Mouse (Mus musculus): Measurements from ENCODE around the gene Uchl1. TPM values are rescaled to one million over a fixed set of nuclear protein-coding genes. Genes with fewer than 3 reads are reported as not detected.

Gene Uchl1
- polyA plus RNA-seq, 1 experiment from 2014 or later, result 2.0 TPM

GRCm38 (mm10) chr5:66677411-66678345 is 1.8 kb downstream of the Uchl1 start:
- no peak for ATAC-seq (ENCODE audit: low read depth)
- Histone ChIP-seq H3K4me1 (ENCODE audit: control insufficient read depth, low read depth, low read length) (no peaks in the 10 kb centered on the region; the same call in 1 of the 2 replicates), H3K36me3 (ENCODE audit: control insufficient read depth, insufficient read depth) (no peaks in the 10 kb centered on the region), H3K27ac (ENCODE audit: low read length) (no peak overlapping the region), H3K4me2 (ENCODE audit: low read depth, low read length) (no peak overlapping the region), H3K9me3 (replicated peaks; ENCODE audit: control insufficient read depth, low read length) (no peaks in the 10 kb centered on the region), H3K27me3 (ENCODE audit: control insufficient read depth, insufficient read depth, low read depth, low read length) (peaks cover 40% of the 10 kb centered on the region), H3K4me3 (ENCODE audit: low read depth, low read length) (no peak overlapping the region), H3K9ac (ENCODE audit: low read depth, low read length) (no peak overlapping the region)
- WGBS (ENCODE audit: insufficient replicate concordance), result 63% methylated on average over 21 of the region's 21 CpGs

- ATAC-seq (ENCODE audit: low read depth), result no peak
- Histone ChIP-seq H3K4me2 (ENCODE audit: low read depth, low read length) (no peak overlapping the region), H3K4me3 (ENCODE audit: low read depth, low read length) (no peak overlapping the region), H3K9me3 (replicated peaks; ENCODE audit: control insufficient read depth, low read length) (no peaks in the 10 kb centered on the region), H3K36me3 (ENCODE audit: control insufficient read depth, insufficient read depth) (no peaks in the 10 kb centered on the region), H3K27ac (ENCODE audit: low read length) (no peak overlapping the region), H3K4me1 (ENCODE audit: control insufficient read depth, low read depth, low read length) (no peaks in the 10 kb centered on the region; the same call in 1 of the 2 replicates), H3K27me3 (ENCODE audit: control insufficient read depth, insufficient read depth, low read depth, low read length) (peaks cover 40% of the 10 kb centered on the region), H3K9ac (ENCODE audit: low read depth, low read length) (no peak overlapping the region)
- 62% methylated on average over 10 of the region's 10 CpGs for WGBS (ENCODE audit: insufficient replicate concordance)
Measured at GRCm38 (mm10) chr5:66679222-66679621, 3.3 kb downstream of the Uchl1 start.

GRCm38 (mm10) chr5:66685930-66686329 is 10.0 kb downstream of the Uchl1 start:
- no peak overlapping the region for H3K4me2 ChIP-seq (ENCODE audit: low read depth, low read length)
- H3K27ac ChIP-seq (ENCODE audit: low read length), result no peak overlapping the region
- H3K4me1 ChIP-seq (ENCODE audit: control insufficient read depth, low read depth, low read length), result no peaks in the 10 kb centered on the region
- H3K9me3 ChIP-seq (replicated peaks; ENCODE audit: control insufficient read depth, low read length), result no peaks in the 10 kb centered on the region
- no peaks in the 10 kb centered on the region for H3K27me3 ChIP-seq (ENCODE audit: control insufficient read depth, insufficient read depth, low read depth, low read length)
- no peaks in the 10 kb centered on the region for H3K36me3 ChIP-seq (ENCODE audit: control insufficient read depth, insufficient read depth)
- WGBS (ENCODE audit: insufficient replicate concordance), result 62% methylated on average over 2 of the region's 2 CpGs
- ATAC-seq (ENCODE audit: low read depth), result no peak
- no peak overlapping the region for H3K9ac ChIP-seq (ENCODE audit: low read depth, low read length)
- no peak overlapping the region for H3K4me3 ChIP-seq (ENCODE audit: low read depth, low read length)

- H3K36me3 ChIP-seq (ENCODE audit: control insufficient read depth, insufficient read depth), result no peaks in the 10 kb centered on the region
Measured at GRCm38 (mm10) chr5:66686863-66687262, 11.0 kb downstream of the Uchl1 start.

GRCm38 (mm10) chr5:66687737-66688136 is 11.8 kb downstream of the Uchl1 start:
- WGBS (ENCODE audit: insufficient replicate concordance), result 62% methylated on average over 9 of the region's 9 CpGs
- H3K4me2 ChIP-seq (ENCODE audit: low read depth, low read length), result no peak overlapping the region
- no peak overlapping the region for H3K4me3 ChIP-seq (ENCODE audit: low read depth, low read length)
- no peak overlapping the region for H3K27ac ChIP-seq (ENCODE audit: low read length)
- H3K4me1 ChIP-seq (ENCODE audit: control insufficient read depth, low read depth, low read length), result no peaks in the 10 kb centered on the region
- H3K36me3 ChIP-seq (ENCODE audit: control insufficient read depth, insufficient read depth), result no peaks in the 10 kb centered on the region
- H3K9me3 ChIP-seq (replicated peaks; ENCODE audit: control insufficient read depth, low read length), result no peaks in the 10 kb centered on the region
- H3K9ac ChIP-seq (ENCODE audit: low read depth, low read length), result no peak overlapping the region
- no peaks in the 10 kb centered on the region for H3K27me3 ChIP-seq (ENCODE audit: control insufficient read depth, insufficient read depth, low read depth, low read length)
- ATAC-seq (ENCODE audit: low read depth), result no peak

More at GRCm38 (mm10) chr5:66686863-66687262, 11.0 kb downstream of the Uchl1 start:
- Histone ChIP-seq H3K9ac (ENCODE audit: low read depth, low read length) (no peak overlapping the region), H3K27ac (ENCODE audit: low read length) (no peak overlapping the region), H3K4me1 (ENCODE audit: control insufficient read depth, low read depth, low read length) (no peaks in the 10 kb centered on the region), H3K4me3 (ENCODE audit: low read depth, low read length) (no peak overlapping the region), H3K4me2 (ENCODE audit: low read depth, low read length) (no peak overlapping the region), H3K27me3 (ENCODE audit: control insufficient read depth, insufficient read depth, low read depth, low read length) (no peaks in the 10 kb centered on the region), H3K9me3 (replicated peaks; ENCODE audit: control insufficient read depth, low read length) (no peaks in the 10 kb centered on the region)
- ATAC-seq (ENCODE audit: low read depth), result no peak
- WGBS (ENCODE audit: insufficient replicate concordance), result 70% methylated on average over 13 of the region's 13 CpGs

- no peaks in the 10 kb centered on the region for H3K36me3 ChIP-seq (ENCODE audit: control insufficient read depth, insufficient read depth)
- WGBS (ENCODE audit: insufficient replicate concordance), result 72% methylated on average over 5 of the region's 5 CpGs
- H3K9me3 ChIP-seq (replicated peaks; ENCODE audit: control insufficient read depth, low read length), result no peaks in the 10 kb centered on the region
- no peak overlapping the region for H3K27ac ChIP-seq (ENCODE audit: low read length)
- no peak overlapping the region for H3K4me3 ChIP-seq (ENCODE audit: low read depth, low read length)
- H3K4me1 ChIP-seq (ENCODE audit: control insufficient read depth, low read depth, low read length), result no peaks in the 10 kb centered on the region
- H3K4me2 ChIP-seq (ENCODE audit: low read depth, low read length), result no peak overlapping the region
- H3K27me3 ChIP-seq (ENCODE audit: control insufficient read depth, insufficient read depth, low read depth, low read length), result no peaks in the 10 kb centered on the region
- no peak for ATAC-seq (ENCODE audit: low read depth)
- no peak overlapping the region for H3K9ac ChIP-seq (ENCODE audit: low read depth, low read length)
Measured at GRCm38 (mm10) chr5:66688286-66688685, 12.4 kb downstream of the Uchl1 start.

- H3K27me3 ChIP-seq (ENCODE audit: control insufficient read depth, insufficient read depth, low read depth, low read length), result no peaks in the 10 kb centered on the region
- no peak overlapping the region for H3K9ac ChIP-seq (ENCODE audit: low read depth, low read length)
- H3K9me3 ChIP-seq (replicated peaks; ENCODE audit: control insufficient read depth, low read length), result no peaks in the 10 kb centered on the region
- H3K4me2 ChIP-seq (ENCODE audit: low read depth, low read length), result no peak overlapping the region
- no peak overlapping the region for H3K4me3 ChIP-seq (ENCODE audit: low read depth, low read length)
- no peak overlapping the region for H3K27ac ChIP-seq (ENCODE audit: low read length)
- H3K4me1 ChIP-seq (ENCODE audit: control insufficient read depth, low read depth, low read length), result no peaks in the 10 kb centered on the region
- WGBS (ENCODE audit: insufficient replicate concordance), result 69% methylated on average over 9 of the region's 9 CpGs
- no peaks in the 10 kb centered on the region for H3K36me3 ChIP-seq (ENCODE audit: control insufficient read depth, insufficient read depth)
- no peak for ATAC-seq (ENCODE audit: low read depth)
Measured at GRCm38 (mm10) chr5:66689796-66690195, 13.9 kb downstream of the Uchl1 start.

GRCm38 (mm10) chr5:66693231-66693630 is 17.3 kb downstream of the Uchl1 start:
- Histone ChIP-seq H3K27me3 (ENCODE audit: control insufficient read depth, insufficient read depth, low read depth, low read length) (no peaks in the 10 kb centered on the region), H3K4me3 (ENCODE audit: low read depth, low read length) (no peak overlapping the region), H3K9me3 (replicated peaks; ENCODE audit: control insufficient read depth, low read length) (no peaks in the 10 kb centered on the region), H3K27ac (ENCODE audit: low read length) (no peak overlapping the region), H3K4me1 (ENCODE audit: control insufficient read depth, low read depth, low read length) (no peaks in the 10 kb centered on the region), H3K9ac (ENCODE audit: low read depth, low read length) (no peak overlapping the region), H3K36me3 (ENCODE audit: control insufficient read depth, insufficient read depth) (no peaks in the 10 kb centered on the region), H3K4me2 (ENCODE audit: low read depth, low read length) (no peak overlapping the region)
- no peak for ATAC-seq (ENCODE audit: low read depth)
- WGBS (ENCODE audit: insufficient replicate concordance), result 46% methylated on average over 4 of the region's 4 CpGs

- no peak for ATAC-seq (ENCODE audit: low read depth)
- no peak overlapping the region for H3K9ac ChIP-seq (ENCODE audit: low read depth, low read length)
Measured at GRCm38 (mm10) chr5:66697119-66697518, 21.2 kb downstream of the Uchl1 start.

More at GRCm38 (mm10) chr5:66697119-66697518, 21.2 kb downstream of the Uchl1 start:
- no peak overlapping the region for H3K27ac ChIP-seq (ENCODE audit: low read length)
- H3K4me1 ChIP-seq (ENCODE audit: control insufficient read depth, low read depth, low read length), result no peaks in the 10 kb centered on the region
- H3K4me3 ChIP-seq (ENCODE audit: low read depth, low read length), result no peak overlapping the region
- no peaks in the 10 kb centered on the region for H3K36me3 ChIP-seq (ENCODE audit: control insufficient read depth, insufficient read depth)
- no peaks in the 10 kb centered on the region for H3K27me3 ChIP-seq (ENCODE audit: control insufficient read depth, insufficient read depth, low read depth, low read length)
- no peaks in the 10 kb centered on the region for H3K9me3 ChIP-seq (replicated peaks; ENCODE audit: control insufficient read depth, low read length)
- H3K4me2 ChIP-seq (ENCODE audit: low read depth, low read length), result no peak overlapping the region
